Mouse (Mus musculus): ENCODE data around the gene 2210408I21Rik.

- no peak for TF ChIP-seq CTCF (IDR thresholded peaks at IDR 0.05; ENCODE audit: low read depth, low read length)
- no peak for TF ChIP-seq EP300 (IDR thresholded peaks at IDR 0.05; ENCODE audit: insufficient read depth, low read depth, low read length)
Observed at GRCm38 (mm10) chr13:77528960-77529699, 393.8 kb downstream of the 2210408I21Rik start.

All from ES-Bruce4 (cell line).